Mouse (Mus musculus) skeletal muscle tissue, postnatal 0 days (tissue): ENCODE measurements around the gene Rgs7. TPM values are rescaled to one million over a fixed set of nuclear protein-coding genes. Genes with fewer than 3 reads are reported as not detected.

ENCODE experiments used
- polyA plus RNA-seq: library from polyadenylated mRNA; unstranded; fragments of >200 nt; fragmentation: Nextera tagmentation; extraction: Ambion mirVana; gene quantifications from 2 replicates; pipeline ENCODE4 v1.2.1, GENCODE M21; 2015

Rgs7 gene
- 0.26 and 0.29 TPM in 2 replicates for polyA plus RNA-seq

DNA sequence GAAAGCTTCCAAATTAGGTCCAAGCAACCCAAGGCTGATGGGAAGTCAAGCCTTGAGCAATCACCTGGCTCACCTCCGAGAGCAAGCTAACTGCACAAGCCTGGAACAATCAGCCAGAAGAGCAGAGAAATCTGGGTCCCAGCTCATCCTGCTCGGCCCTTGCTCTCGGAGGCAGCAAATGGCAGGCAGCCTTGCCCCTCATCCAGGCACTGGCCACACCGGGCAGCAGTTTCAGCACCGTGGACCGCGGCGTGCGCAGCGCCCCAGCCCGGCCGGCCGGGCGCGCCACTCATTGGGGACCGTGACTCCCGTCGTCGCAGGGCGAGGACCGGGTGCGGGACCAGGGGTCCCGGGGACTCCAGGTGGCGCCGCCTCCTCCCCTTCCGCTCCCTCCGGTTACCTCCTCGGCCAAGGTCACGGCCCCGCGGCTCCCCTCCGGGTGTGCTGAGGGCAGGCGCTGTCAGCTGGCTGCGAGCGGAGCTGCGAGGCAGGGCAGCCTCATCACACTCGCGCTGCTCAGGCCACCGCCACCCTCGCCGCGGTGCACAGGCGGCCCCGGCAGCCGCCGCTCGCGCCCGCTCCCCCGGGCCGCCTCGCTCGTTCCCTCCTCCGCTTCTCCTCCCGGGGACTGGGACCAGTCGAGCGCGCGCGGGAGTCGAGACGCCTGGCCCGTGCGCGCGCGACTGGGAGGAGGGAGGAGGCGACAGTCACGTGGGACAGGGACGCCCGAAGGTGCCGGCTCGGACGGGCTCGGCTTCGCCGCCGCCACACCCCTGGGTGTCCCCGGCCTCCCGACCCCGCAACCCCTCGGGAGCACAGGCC lies at the start of gene Rgs7:
Gene Rgs7 (minus strand): TSS at position 640 of the 822 bp plus-strand sequence.

Other genes starting within 250 kb of the Rgs7 start
- 0.23 and 0.26 TPM in 2 replicates for gene Kmo, start 127.9 kb upstream of the Rgs7 start, polyA plus RNA-seq
- gene Fh1, start 133.1 kb upstream of the Rgs7 start, polyA plus RNA-seq: 171 and 176 TPM in 2 replicates
- 2.0 and 4.8 TPM in 2 replicates for gene Opn3, start 200.3 kb upstream of the Rgs7 start, polyA plus RNA-seq
- 0.67 and 1.0 TPM in 2 replicates for gene Chml, start 200.4 kb upstream of the Rgs7 start, polyA plus RNA-seq
- gene Wdr64, start 206.1 kb upstream of the Rgs7 start, polyA plus RNA-seq: not detected in 2 replicates